Mouse (Mus musculus): Measurements from ENCODE around the gene Macrod1. TPM values are rescaled to one million over a fixed set of nuclear protein-coding genes. Genes with fewer than 3 reads are reported as not detected.

The Macrod1 gene
- total RNA-seq, 2 experiments from 2014 or later: 12.2 to 13.2 TPM

DNA sequence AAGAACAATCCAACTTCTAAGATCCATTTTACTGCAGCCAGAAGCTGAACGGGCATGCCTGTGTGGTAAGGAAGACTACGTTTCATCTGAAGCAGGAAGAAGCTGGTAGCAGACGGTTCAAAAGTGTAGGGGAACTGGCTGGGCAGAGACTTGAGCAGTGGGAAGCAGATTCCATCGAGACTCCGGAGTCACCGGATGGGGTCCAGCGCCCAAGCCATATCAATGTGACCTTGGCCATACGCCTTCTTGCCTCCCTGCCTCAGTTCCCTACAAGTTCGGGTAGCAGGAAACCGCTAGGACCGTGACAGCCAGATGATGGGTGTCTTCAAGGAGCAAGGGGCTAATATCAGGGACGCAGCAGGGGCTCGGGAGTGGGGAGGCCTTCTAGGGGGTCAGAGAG lies 183.7 kb downstream of the Macrod1 start:
- intact Hi-C loops (cut with DNase I): loop anchor here (2.0 kb wide), 1 partner anchor 177 kb away; the partner anchor contains the start of gene 2700081O15Rik
- no peak for DNase-seq (ENCODE audit: low spot score in 2 of 2)

DNA sequence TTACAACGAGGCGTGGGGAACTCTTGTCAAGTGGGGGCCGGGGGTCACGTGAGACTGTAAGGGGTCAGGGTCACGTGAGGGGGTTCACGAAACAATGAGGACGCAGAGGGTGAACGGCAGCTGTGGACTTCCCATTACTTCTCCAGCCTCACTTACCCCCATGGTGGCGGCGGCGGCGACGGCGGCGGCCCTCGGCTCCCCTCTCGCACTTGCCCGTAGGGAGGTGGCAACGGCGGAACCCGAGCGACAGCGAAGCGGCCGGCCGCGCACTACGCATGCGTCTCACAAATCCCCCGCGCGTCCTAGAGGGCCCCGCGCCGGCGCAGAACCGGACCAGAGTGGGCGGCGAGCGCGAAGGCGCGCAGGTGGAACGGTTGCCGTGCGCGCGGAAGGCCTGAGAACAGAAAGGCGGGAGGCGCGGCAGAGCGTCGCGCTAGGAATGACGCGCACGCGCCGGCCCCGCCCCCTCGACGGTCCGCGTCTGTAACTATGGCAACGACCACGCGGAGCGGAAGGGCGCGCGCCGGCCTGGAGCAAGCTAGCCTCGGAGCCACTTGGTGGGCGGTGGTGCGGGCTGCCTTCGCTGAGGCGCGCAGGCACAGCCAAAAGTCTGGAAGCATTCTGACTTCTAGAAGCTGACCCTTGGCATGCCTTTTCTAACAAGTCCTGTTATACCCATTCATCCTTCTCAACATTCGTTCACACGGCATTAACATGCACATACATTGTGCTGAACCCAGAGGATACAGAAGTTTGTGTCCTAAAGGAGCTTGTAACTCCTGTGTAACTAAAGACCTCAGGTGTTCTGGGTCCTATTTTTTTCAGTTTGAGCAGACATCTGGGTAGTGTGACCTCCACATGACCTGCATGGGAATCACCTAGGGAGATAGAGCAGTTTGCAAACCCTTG lies 184.4 kb downstream of the Macrod1 start, which contains the start of gene Naa40:
Gene Naa40 (minus strand): TSS at position 402 of the 909 bp plus-strand sequence.
- peak; percentile 93 to 96 for DNase-seq (ENCODE audit: low spot score in 2 of 2)
- intact Hi-C loops (cut with DNase I): loop anchor here (2.0 kb wide), 1 partner anchor 176 kb away; the partner anchor contains the start of gene 2700081O15Rik

DNA sequence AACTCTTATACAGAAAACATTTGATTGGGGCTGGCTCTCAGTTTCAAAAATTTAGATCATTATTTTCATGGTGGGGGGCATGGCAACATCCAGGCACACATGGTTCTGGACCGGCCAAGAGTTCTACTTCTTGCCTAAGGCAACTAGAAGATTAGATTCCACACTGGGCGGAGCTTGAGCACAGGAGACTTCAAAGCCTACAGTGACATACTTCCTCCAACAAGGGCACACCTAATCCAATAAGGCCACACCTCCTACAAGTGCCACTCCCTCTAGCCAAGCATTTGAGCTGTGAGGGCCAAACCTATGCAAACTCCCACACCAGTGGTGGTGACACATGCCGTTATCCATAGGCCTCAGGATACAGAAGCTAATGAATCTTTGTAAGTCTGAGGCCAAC lies 189.4 kb downstream of the Macrod1 start:
- intact Hi-C loops (cut with DNase I): no loop called here
- no peak for DNase-seq (ENCODE audit: low spot score in 2 of 2)

Other genes with a start within 250 kb of the Macrod1 start
- 10 to 100 TPM; 30.8 to 36.4 TPM for gene Rps6ka4, start 216.2 kb upstream of the Macrod1 start, total RNA-seq (2021)
- 1 to 10 TPM; 2.0 to 2.2 TPM for gene Ccdc88b, start 198.6 kb upstream of the Macrod1 start, total RNA-seq (2021)
- 10 to 100 TPM; 35.0 to 43.2 TPM for gene Trmt112, start 147.1 kb upstream of the Macrod1 start, total RNA-seq (2021)
- gene Prdx5, start 146.7 kb upstream of the Macrod1 start, total RNA-seq (2021): 100 to 1,000 TPM; 337 to 358 TPM
- 10 to 100 TPM; 60.6 to 65.2 TPM for gene Esrra, start 135.0 kb upstream of the Macrod1 start, total RNA-seq (2021)
- 10 to 100 TPM; 27.9 to 31.2 TPM for gene Catsperz, start 131.4 kb upstream of the Macrod1 start, total RNA-seq (2021)
- gene Kcnk4, start 122.3 kb upstream of the Macrod1 start, total RNA-seq (2021): 10 to 100 TPM; 33.2 to 40.7 TPM
- 10 to 100 TPM; 37.7 to 38.3 TPM for gene Bad, start 114.9 kb upstream of the Macrod1 start, total RNA-seq (2021)
- gene Gpr137, start 114.3 kb upstream of the Macrod1 start, total RNA-seq (2021): 100 to 1,000 TPM in 1 of 2 experiments, 10 to 100 TPM in 1; 99.9 to 100 TPM
- gene Ppp1r14b, start 81.8 kb upstream of the Macrod1 start, total RNA-seq (2021): 10 to 100 TPM; 49.8 to 57.2 TPM
- gene Plcb3, start 80.3 kb upstream of the Macrod1 start, total RNA-seq (2021): 10 to 100 TPM; 11.9 to 13.3 TPM
- gene Fkbp2, start 76.3 kb upstream of the Macrod1 start, total RNA-seq (2021): 100 to 1,000 TPM in 1 of 2 experiments, 10 to 100 TPM in 1; 98.0 to 104 TPM
- gene Vegfb, start 69.2 kb upstream of the Macrod1 start, total RNA-seq (2021): 10 to 100 TPM; 79.9 to 80.2 TPM
- gene Dnajc4, start 64.2 kb upstream of the Macrod1 start, total RNA-seq (2021): 10 to 100 TPM; 20.1 to 21.0 TPM
- gene Nudt22, start 60.7 kb upstream of the Macrod1 start, total RNA-seq (2021): 10 to 100 TPM; 12.5 to 14.3 TPM
- 10 to 100 TPM; 18.0 to 22.9 TPM for gene Trpt1, start 60.7 kb upstream of the Macrod1 start, total RNA-seq (2021)
- 1 to 10 TPM; 4.1 to 4.2 TPM for gene Fermt3, start 37.3 kb upstream of the Macrod1 start, total RNA-seq (2021)
- gene Stip1, start 16.8 kb upstream of the Macrod1 start, total RNA-seq (2021): 100 to 1,000 TPM; 191 to 206 TPM
- gene Flrt1, start 48.9 kb downstream of the Macrod1 start, total RNA-seq (2021): 10 to 100 TPM; 35.3 to 38.0 TPM
- 100 to 1,000 TPM; 258 to 270 TPM for gene Otub1, start 149.5 kb downstream of the Macrod1 start, total RNA-seq (2021)
- 1,000 to 10,000 TPM; 1,203 to 1,264 TPM for gene Cox8a, start 160.8 kb downstream of the Macrod1 start, total RNA-seq (2021)
- 10 to 100 TPM; 31.3 to 36.6 TPM for gene Naa40, start 184.4 kb downstream of the Macrod1 start, total RNA-seq (2021)
- gene Rcor2, start 210.5 kb downstream of the Macrod1 start, total RNA-seq (2021): 10 to 100 TPM; 13.8 to 15.3 TPM

Measured in left cerebral cortex, postnatal 25 days (tissue).